Mouse (Mus musculus) C2C12 (cell line): ENCODE measurements around the gene Meiob.

ENCODE experiments used
- CEBPB ChIP-seq: IDR thresholded peaks from one replicate; pipeline ENCODE4 v1.6.1; 2011; ENCODE audit warnings: low read depth, mild to moderate bottlenecking, control low read depth, moderate library complexity
- CTCF ChIP-seq: IDR thresholded peaks from one replicate; pipeline ENCODE4 v1.5.1; 2011; ENCODE audit not compliant: control insufficient read depth, insufficient read depth, insufficient read length
- FOSL1 ChIP-seq: IDR thresholded peaks from one replicate; pipeline ENCODE4 v1.8.0; 2011; ENCODE audit warnings: mild to moderate bottlenecking, low read length; ENCODE audit not compliant: poor library complexity, insufficient read depth, severe bottlenecking
- MAX ChIP-seq: IDR thresholded peaks from one replicate; pipeline ENCODE4 v1.6.1; 2011; ENCODE audit warnings: mild to moderate bottlenecking, control low read depth
- MYOD1 ChIP-seq: IDR thresholded peaks from one replicate; pipeline ENCODE4 v1.6.1; 2011; ENCODE audit warnings: low read depth; ENCODE audit not compliant: control insufficient read depth, insufficient read length
- USF1 ChIP-seq: IDR thresholded peaks from one replicate; pipeline ENCODE4 v1.6.1; 2011; ENCODE audit warnings: low read depth, mild to moderate bottlenecking, control low read depth, moderate library complexity

- no peak for TF ChIP-seq MYOD1
- no peak for TF ChIP-seq CTCF
- TF ChIP-seq MAX = no peak
- no peak for TF ChIP-seq CEBPB
- TF ChIP-seq USF1 = no peak
- TF ChIP-seq FOSL1 = no peak
Observed at GRCm38 (mm10) chr17:24794791-24795190, 9.3 kb upstream of the Meiob start.
